Mouse (Mus musculus): ENCODE data around the gene Nop58. TPM values are rescaled to one million over a fixed set of nuclear protein-coding genes. Genes with fewer than 3 reads are reported as not detected.
A peak's percentile ranks its signal among the peaks of the same experiment; 100 is the strongest.
"Not testable (repeated sequence)": the region's sequence is repeated elsewhere in the genome, so short reads cannot be mapped to it uniquely, and the experiment has no call there.

The Nop58 gene
- polyA plus RNA-seq, 1 experiment from 2014 or later = 137 TPM

DNA sequence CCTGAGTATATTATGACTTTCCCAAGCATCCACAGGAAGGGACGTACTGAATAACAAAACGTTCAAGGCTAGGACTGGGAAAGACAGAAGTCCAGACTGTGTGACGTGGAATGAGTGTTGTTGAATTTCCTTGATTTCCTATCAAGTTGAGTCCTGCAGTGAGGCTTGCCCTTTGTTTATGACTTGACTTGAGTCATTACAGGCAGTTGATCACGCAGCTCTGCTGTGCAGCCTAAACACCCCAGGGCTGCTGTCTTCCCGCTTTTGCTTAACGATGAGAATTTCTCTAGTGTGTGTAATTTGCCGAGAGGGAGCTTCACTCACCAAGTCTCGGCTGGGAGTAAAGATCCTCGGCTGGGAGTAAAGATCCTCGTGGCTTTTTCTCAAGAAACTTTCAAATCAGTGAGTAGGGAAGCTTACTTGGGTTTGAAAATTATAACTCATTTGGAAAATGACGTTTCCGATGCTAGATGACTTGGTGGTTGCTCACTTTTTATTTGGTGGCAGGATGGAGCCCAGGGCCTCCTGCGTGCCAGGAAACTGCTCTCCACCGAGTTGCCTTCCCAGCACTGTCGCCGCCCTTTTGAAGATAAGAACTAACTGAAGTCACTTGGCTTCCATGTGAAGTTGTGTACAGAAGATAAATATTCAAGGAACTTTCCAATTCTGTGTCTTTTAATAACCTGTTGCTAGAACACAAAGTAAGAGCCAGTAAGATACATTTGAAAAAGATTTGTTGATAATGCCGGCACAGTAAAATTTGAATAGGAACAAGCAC is 55.0 kb downstream of the Nop58 start:
- H3K9me3 ChIP-seq (replicated peaks; ENCODE audit: control insufficient read depth, low read length) = no peaks in the 10 kb centered on the region
- no peak overlapping the region for H3K4me2 ChIP-seq (ENCODE audit: low read length)
- H3K27ac ChIP-seq (ENCODE audit: low read depth, low read length) = no peak overlapping the region
- H3K36me3 ChIP-seq (ENCODE audit: control insufficient read depth, insufficient read depth, low read length) = no peaks in the 10 kb centered on the region
- no peak overlapping the region for H3K9ac ChIP-seq (ENCODE audit: low read length)
- DNase-seq (ENCODE audit: low spot score) (no peak), ATAC-seq (no peak)
- 64% methylated on average over 17 of the region's 17 CpGs for WGBS
- no peak overlapping the region for H3K4me3 ChIP-seq (ENCODE audit: low read depth, low read length)
- H3K27me3 ChIP-seq (replicated peaks; ENCODE audit: control insufficient read depth, insufficient read depth, low read length) = no peaks in the 10 kb centered on the region
- no peaks in the 10 kb centered on the region for H3K4me1 ChIP-seq (ENCODE audit: control insufficient read depth, insufficient read depth, low read length)

DNA sequence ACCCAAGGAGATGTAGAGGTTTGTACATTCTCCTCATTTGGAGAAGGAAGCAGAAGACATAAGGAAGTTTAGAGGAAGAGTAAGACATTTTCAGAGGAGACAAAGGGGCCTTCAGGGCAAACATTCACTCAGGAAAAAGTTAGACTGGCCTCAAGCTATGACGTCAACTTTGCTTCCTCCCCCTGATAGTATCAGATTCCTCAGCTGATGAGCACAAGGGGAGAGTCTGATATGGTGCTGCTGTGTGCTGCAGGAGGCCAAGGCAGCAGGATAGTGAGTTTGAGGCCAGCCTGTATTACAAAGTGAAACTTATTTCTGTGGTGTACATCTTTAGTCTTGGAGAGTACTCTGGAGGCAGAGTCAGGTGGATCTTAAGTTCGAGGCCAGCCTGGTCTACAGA is 64.3 kb downstream of the Nop58 start:
- Histone ChIP-seq H3K9ac (ENCODE audit: low read length) (no peak overlapping the region), H3K36me3 (ENCODE audit: control insufficient read depth, insufficient read depth, low read length) (no peaks in the 10 kb centered on the region), H3K9me3 (replicated peaks; ENCODE audit: control insufficient read depth, low read length) (no peaks in the 10 kb centered on the region), H3K4me3 (ENCODE audit: low read depth, low read length) (no peak overlapping the region), H3K4me1 (ENCODE audit: control insufficient read depth, insufficient read depth, low read length) (no peaks in the 10 kb centered on the region), H3K4me2 (ENCODE audit: low read length) (no peak overlapping the region), H3K27me3 (replicated peaks; ENCODE audit: control insufficient read depth, insufficient read depth, low read length) (no peaks in the 10 kb centered on the region), H3K27ac (ENCODE audit: low read depth, low read length) (no peak overlapping the region)
- DNase-seq (ENCODE audit: low spot score) (no peak), ATAC-seq (no peak)
- 82% methylated on average over 2 of the region's 2 CpGs for WGBS

DNA sequence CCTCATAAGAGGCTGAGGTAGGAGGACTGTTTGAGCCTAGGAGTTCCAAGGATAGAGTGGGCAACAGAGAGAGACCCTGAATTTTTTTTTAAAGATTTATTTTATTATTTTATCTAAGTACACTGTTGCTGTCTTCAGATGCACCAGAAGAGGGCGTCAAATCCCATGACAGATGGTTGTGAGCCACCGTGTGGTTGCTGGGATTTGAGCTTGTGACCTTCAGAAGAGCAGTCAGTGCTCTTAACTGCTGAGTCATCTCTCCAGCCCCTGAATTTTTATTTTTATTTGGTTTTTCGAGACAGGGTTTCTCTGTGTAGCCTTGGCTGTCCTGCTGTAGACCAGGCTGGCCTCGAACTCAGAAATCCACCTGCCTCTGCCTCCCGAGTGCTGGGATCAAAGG is 65.0 kb downstream of the Nop58 start:
- not testable (repeated sequence) for H3K27me3 ChIP-seq (replicated peaks; ENCODE audit: control insufficient read depth, insufficient read depth, low read length); H3K4me3 ChIP-seq (ENCODE audit: low read depth, low read length); H3K9ac ChIP-seq (ENCODE audit: low read length); ATAC-seq; H3K36me3 ChIP-seq (ENCODE audit: control insufficient read depth, insufficient read depth, low read length); DNase-seq (ENCODE audit: low spot score); H3K4me2 ChIP-seq (ENCODE audit: low read length); H3K4me1 ChIP-seq (ENCODE audit: control insufficient read depth, insufficient read depth, low read length); H3K27ac ChIP-seq (ENCODE audit: low read depth, low read length); H3K9me3 ChIP-seq (replicated peaks; ENCODE audit: control insufficient read depth, low read length)
- 71% methylated on average over 5 of the region's 5 CpGs for WGBS

GRCm38 (mm10) chr1:59755298-59755697 is 70.5 kb downstream of the Nop58 start:
- ATAC-seq = no peak
- no peak overlapping the region for H3K4me2 ChIP-seq (ENCODE audit: low read length)
- DNase-seq (ENCODE audit: low spot score) = no peak
- H3K4me3 ChIP-seq (ENCODE audit: low read depth, low read length) = no peak overlapping the region
- H3K4me1 ChIP-seq (ENCODE audit: control insufficient read depth, insufficient read depth, low read length) = no peaks in the 10 kb centered on the region
- H3K27ac ChIP-seq (ENCODE audit: low read depth, low read length) = no peak overlapping the region
- WGBS = 79% methylated on average over 1 of the region's 1 CpGs
- H3K9ac ChIP-seq (ENCODE audit: low read length) = no peak overlapping the region
- H3K9me3 ChIP-seq (replicated peaks; ENCODE audit: control insufficient read depth, low read length) = no peaks in the 10 kb centered on the region
- no peaks in the 10 kb centered on the region for H3K36me3 ChIP-seq (ENCODE audit: control insufficient read depth, insufficient read depth, low read length)
- no peaks in the 10 kb centered on the region for H3K27me3 ChIP-seq (replicated peaks; ENCODE audit: control insufficient read depth, insufficient read depth, low read length)

GRCm38 (mm10) chr1:59758325-59758724 is 73.6 kb downstream of the Nop58 start:
- WGBS = 85% methylated on average over 1 of the region's 1 CpGs
- Histone ChIP-seq H3K27me3 (replicated peaks; ENCODE audit: control insufficient read depth, insufficient read depth, low read length) (no peaks in the 10 kb centered on the region), H3K4me1 (ENCODE audit: control insufficient read depth, insufficient read depth, low read length) (no peaks in the 10 kb centered on the region; the same call in 1 of the 2 replicates), H3K9me3 (replicated peaks; ENCODE audit: control insufficient read depth, low read length) (no peaks in the 10 kb centered on the region), H3K9ac (ENCODE audit: low read length) (no peak overlapping the region), H3K27ac (ENCODE audit: low read depth, low read length) (no peak overlapping the region), H3K4me3 (ENCODE audit: low read depth, low read length) (no peak overlapping the region), H3K4me2 (ENCODE audit: low read length) (no peak overlapping the region), H3K36me3 (ENCODE audit: control insufficient read depth, insufficient read depth, low read length) (no peaks in the 10 kb centered on the region)
- DNase-seq (ENCODE audit: low spot score) (no peak), ATAC-seq (no peak)

DNA sequence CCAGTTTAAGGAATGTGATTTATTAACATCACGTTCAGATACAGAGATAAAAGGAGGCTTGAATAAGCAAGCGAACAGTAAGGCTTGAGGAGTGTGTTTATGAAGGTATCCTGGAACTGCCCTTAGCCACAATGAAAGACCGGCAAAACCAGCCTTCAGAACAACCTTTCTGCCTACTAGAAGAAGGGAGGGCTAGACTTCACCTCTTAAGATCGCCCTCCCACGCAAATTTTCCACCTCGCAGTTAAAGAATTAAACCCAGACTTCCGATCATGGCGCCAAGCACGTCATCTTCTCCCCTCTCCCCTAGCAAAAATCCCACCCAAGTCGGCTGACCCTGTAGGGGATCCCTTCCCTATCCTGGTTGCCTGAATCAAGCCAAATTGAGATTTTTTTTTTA is 77.4 kb downstream of the Nop58 start:
- peaks cover 9% of the 10 kb centered on the region for H3K4me1 ChIP-seq (ENCODE audit: control insufficient read depth, insufficient read depth, low read length)
- ATAC-seq (no peak), DNase-seq (ENCODE audit: low spot score) (no peak)
- no peaks in the 10 kb centered on the region for H3K27me3 ChIP-seq (replicated peaks; ENCODE audit: control insufficient read depth, insufficient read depth, low read length)
- 2% methylated on average over 10 of the region's 10 CpGs for WGBS
- peak overlapping the region; percentile 88 for H3K4me2 ChIP-seq (ENCODE audit: low read length)
- peak overlapping the region; percentile 88 for H3K4me3 ChIP-seq (ENCODE audit: low read depth, low read length)
- H3K9me3 ChIP-seq (replicated peaks; ENCODE audit: control insufficient read depth, low read length) = no peaks in the 10 kb centered on the region
- H3K36me3 ChIP-seq (ENCODE audit: control insufficient read depth, insufficient read depth, low read length) = no peaks in the 10 kb centered on the region
- H3K9ac ChIP-seq (ENCODE audit: low read length) = peak overlapping the region; percentile 90
- peak overlapping the region; percentile 97 for H3K27ac ChIP-seq (ENCODE audit: low read depth, low read length)

DNA sequence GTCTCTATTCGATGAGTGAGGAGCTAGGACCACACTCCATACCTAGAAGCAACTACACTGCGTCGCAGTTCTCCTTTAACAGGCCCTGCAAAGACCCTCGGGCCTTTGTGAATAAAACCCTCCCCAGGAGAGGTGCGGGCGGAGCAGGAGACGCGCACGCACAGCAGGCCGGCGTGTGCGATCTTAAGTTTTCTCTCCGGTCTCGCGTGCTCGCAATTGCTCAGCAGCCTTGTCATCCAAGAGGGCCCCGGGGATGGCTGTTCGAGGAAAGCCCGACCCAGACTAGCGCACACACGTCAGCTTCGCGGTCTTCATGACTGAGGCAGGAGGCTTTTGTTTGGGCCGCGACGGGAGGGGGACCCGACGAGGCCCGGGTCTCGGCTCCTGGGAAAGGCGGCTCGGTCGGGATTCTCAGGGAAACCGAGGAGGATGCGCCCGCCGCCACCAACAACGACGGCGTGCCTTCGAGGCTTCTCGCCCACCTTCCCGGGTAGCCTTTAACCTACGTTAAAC is 77.9 kb downstream of the Nop58 start:
- under 1% methylated on average over 44 of the region's 44 CpGs for WGBS
- ATAC-seq = peak; percentile 72
- peak; percentile 78 for DNase-seq (ENCODE audit: low spot score)

GRCm38 (mm10) chr1:59763164-59763768 is 78.5 kb downstream of the Nop58 start, which contains the start of gene Bmpr2:
TSS of gene Bmpr2 (plus strand) at chr1:59763400.
- ATAC-seq = peak; percentile 93
- under 1% methylated on average over 39 of the region's 75 CpGs for WGBS

More for the DNA sequence above, 77.9 kb downstream of the Nop58 start:
- peaks cover 11% of the 10 kb centered on the region for H3K4me1 ChIP-seq (ENCODE audit: control insufficient read depth, insufficient read depth, low read length)
- peaks cover under 1% of the 10 kb centered on the region; the same call in 1 of the 2 replicates for H3K36me3 ChIP-seq (ENCODE audit: control insufficient read depth, insufficient read depth, low read length)
- H3K27ac ChIP-seq (ENCODE audit: low read depth, low read length) = peak overlapping the region; percentile 97
- peak overlapping the region; percentile 88 for H3K4me3 ChIP-seq (ENCODE audit: low read depth, low read length)
- peak overlapping the region; percentile 88 for H3K4me2 ChIP-seq (ENCODE audit: low read length)
- peak overlapping the region; percentile 90 for H3K9ac ChIP-seq (ENCODE audit: low read length)
- no peaks in the 10 kb centered on the region for H3K27me3 ChIP-seq (replicated peaks; ENCODE audit: control insufficient read depth, insufficient read depth, low read length)
- H3K9me3 ChIP-seq (replicated peaks; ENCODE audit: control insufficient read depth, low read length) = no peaks in the 10 kb centered on the region

More at GRCm38 (mm10) chr1:59763164-59763768, 78.5 kb downstream of the Nop58 start, which contains the start of gene Bmpr2:
- Histone ChIP-seq H3K4me1 (ENCODE audit: control insufficient read depth, insufficient read depth, low read length) (peaks cover 15% of the 10 kb centered on the region), H3K9ac (ENCODE audit: low read length) (peak within 1 kb of the TSS; percentile 90), H3K27ac (ENCODE audit: low read depth, low read length) (peak within 1 kb of the TSS; percentile 97), H3K36me3 (ENCODE audit: control insufficient read depth, insufficient read depth, low read length) (peaks cover 3% of the 10 kb centered on the region; the same call in 1 of the 2 replicates), H3K4me2 (ENCODE audit: low read length) (peak within 1 kb of the TSS; percentile 88), H3K27me3 (replicated peaks; ENCODE audit: control insufficient read depth, insufficient read depth, low read length) (no peaks in the 10 kb centered on the region), H3K4me3 (ENCODE audit: low read depth, low read length) (peak within 1 kb of the TSS; percentile 88), H3K9me3 (replicated peaks; ENCODE audit: control insufficient read depth, low read length) (no peaks in the 10 kb centered on the region)
- peak; percentile 91 for DNase-seq (ENCODE audit: low spot score)

Measured in forebrain, embryonic 14.5 days (tissue).